Mouse (Mus musculus): ENCODE measurements around the gene Rnf212b.

Gene Rnf212b

GRCm38 (mm10) chr14:54795901-54796300, 18.0 kb upstream of the Rnf212b start:
- no peak for DNase-seq (ENCODE audit: low read depth, low spot score)

- DNase-seq (ENCODE audit: low read depth, low spot score) = no peak
Observed at GRCm38 (mm10) chr14:54796760-54797159, 17.2 kb upstream of the Rnf212b start.

- no peak for DNase-seq (ENCODE audit: low read depth, low spot score)
Observed at GRCm38 (mm10) chr14:54799686-54800085, 14.3 kb upstream of the Rnf212b start.

- DNase-seq (ENCODE audit: low read depth, low spot score) = no peak
Observed at GRCm38 (mm10) chr14:54802428-54802827, 11.5 kb upstream of the Rnf212b start.

- DNase-seq (ENCODE audit: low read depth, low spot score) = no peak
Observed at GRCm38 (mm10) chr14:54806124-54806523, 7.8 kb upstream of the Rnf212b start.

- peak; percentile 56 for DNase-seq (ENCODE audit: low read depth, low spot score)
Observed at GRCm38 (mm10) chr14:54808718-54809667, 4.9 kb upstream of the Rnf212b start.

- DNase-seq (ENCODE audit: low read depth, low spot score) = no peak
Observed at GRCm38 (mm10) chr14:54809668-54810033, 4.3 kb upstream of the Rnf212b start.

GRCm38 (mm10) chr14:54815737-54816136, 1.8 kb downstream of the Rnf212b start:
- DNase-seq (ENCODE audit: low read depth, low spot score) = no peak

- DNase-seq (ENCODE audit: low read depth, low spot score) = peak; percentile 34
Observed at GRCm38 (mm10) chr14:54817791-54818190, 3.9 kb downstream of the Rnf212b start.

GRCm38 (mm10) chr14:54822301-54822700, 8.4 kb downstream of the Rnf212b start:
- DNase-seq (ENCODE audit: low read depth, low spot score) = no peak

- DNase-seq (ENCODE audit: low read depth, low spot score) = no peak
Observed at GRCm38 (mm10) chr14:54823716-54824115, 9.8 kb downstream of the Rnf212b start.

- peak; percentile 68 for DNase-seq (ENCODE audit: low read depth, low spot score)
Observed at GRCm38 (mm10) chr14:54843461-54843860, 29.5 kb downstream of the Rnf212b start.

GRCm38 (mm10) chr14:54855726-54856125, 41.8 kb downstream of the Rnf212b start:
- DNase-seq (ENCODE audit: low read depth, low spot score) = no peak

- no peak for DNase-seq (ENCODE audit: low read depth, low spot score)
Observed at GRCm38 (mm10) chr14:54856703-54857102, 42.8 kb downstream of the Rnf212b start.

GRCm38 (mm10) chr14:54857891-54858290, 44.0 kb downstream of the Rnf212b start:
- no peak for DNase-seq (ENCODE audit: low read depth, low spot score)

- DNase-seq (ENCODE audit: low read depth, low spot score) = peak; percentile 70
Observed at GRCm38 (mm10) chr14:54860511-54860910, 46.6 kb downstream of the Rnf212b start.

GRCm38 (mm10) chr14:54863501-54864312, 49.8 kb downstream of the Rnf212b start:
- DNase-seq (ENCODE audit: low read depth, low spot score) = peak; percentile 86

GRCm38 (mm10) chr14:54864313-54865036, 50.5 kb downstream of the Rnf212b start:
- DNase-seq (ENCODE audit: low read depth, low spot score) = peak; percentile 49

GRCm38 (mm10) chr14:54865626-54866025, 51.7 kb downstream of the Rnf212b start:
- DNase-seq (ENCODE audit: low read depth, low spot score) = no peak

GRCm38 (mm10) chr14:54866268-54866667, 52.3 kb downstream of the Rnf212b start:
- DNase-seq (ENCODE audit: low read depth, low spot score) = no peak

- no peak for DNase-seq (ENCODE audit: low read depth, low spot score)
Observed at GRCm38 (mm10) chr14:54866936-54867335, 53.0 kb downstream of the Rnf212b start.

- no peak for DNase-seq (ENCODE audit: low read depth, low spot score)
Observed at GRCm38 (mm10) chr14:54868026-54868425, 54.1 kb downstream of the Rnf212b start.
